Mouse (Mus musculus) telencephalon, adult 2 months (tissue): ENCODE measurements around the gene Kcnip1.

ENCODE experiments used
- DNase-seq: peaks from one replicate; pipeline ENCODE4 v3.0.0-alpha.2; 2011; ENCODE audit warnings: low read depth, low spot score

Kcnip1 gene

GRCm38 (mm10) chr11:33986525-33986924 is 6.4 kb downstream of the Kcnip1 start:
- no peak for DNase-seq

GRCm38 (mm10) chr11:33980146-33980545 is 12.8 kb downstream of the Kcnip1 start:
- DNase-seq = no peak

- DNase-seq = no peak
Measured at GRCm38 (mm10) chr11:33975121-33975520, 17.8 kb downstream of the Kcnip1 start.

GRCm38 (mm10) chr11:33974341-33975040 is 18.5 kb downstream of the Kcnip1 start:
- DNase-seq = no peak

- DNase-seq = no peak
Measured at GRCm38 (mm10) chr11:33972114-33972513, 20.8 kb downstream of the Kcnip1 start.

- DNase-seq = no peak
Measured at GRCm38 (mm10) chr11:33969199-33969598, 23.8 kb downstream of the Kcnip1 start.

GRCm38 (mm10) chr11:33967708-33968107 is 25.2 kb downstream of the Kcnip1 start:
- no peak for DNase-seq

- no peak for DNase-seq
Measured at GRCm38 (mm10) chr11:33965380-33965779, 27.6 kb downstream of the Kcnip1 start.

- no peak for DNase-seq
Measured at GRCm38 (mm10) chr11:33962688-33963407, 30.1 kb downstream of the Kcnip1 start, which contains the start of gene Kcnmb1. Kcnmb1 (plus strand) TSS chr11:33963013.

- no peak for DNase-seq
Measured at GRCm38 (mm10) chr11:33962178-33962577, 30.8 kb downstream of the Kcnip1 start.

GRCm38 (mm10) chr11:33958713-33959112 is 34.2 kb downstream of the Kcnip1 start:
- DNase-seq = no peak

GRCm38 (mm10) chr11:33957595-33957994 is 35.4 kb downstream of the Kcnip1 start:
- DNase-seq = no peak

GRCm38 (mm10) chr11:33956623-33957022 is 36.3 kb downstream of the Kcnip1 start:
- no peak for DNase-seq

GRCm38 (mm10) chr11:33955982-33956381 is 37.0 kb downstream of the Kcnip1 start:
- DNase-seq = no peak

- no peak for DNase-seq
Measured at GRCm38 (mm10) chr11:33951684-33952625, 41.0 kb downstream of the Kcnip1 start.

- DNase-seq = no peak
Measured at GRCm38 (mm10) chr11:33951155-33951554, 41.8 kb downstream of the Kcnip1 start.

GRCm38 (mm10) chr11:33946501-33946900 is 46.5 kb downstream of the Kcnip1 start:
- DNase-seq = no peak

GRCm38 (mm10) chr11:33944786-33945328 is 48.1 kb downstream of the Kcnip1 start:
- DNase-seq = no peak

GRCm38 (mm10) chr11:33944067-33944785 is 48.7 kb downstream of the Kcnip1 start:
- no peak for DNase-seq

- no peak for DNase-seq
Measured at GRCm38 (mm10) chr11:33943565-33943964, 49.4 kb downstream of the Kcnip1 start.
